Mouse (Mus musculus) ES-E14 (cell line): ENCODE results near the gene Nkx2-3. TPM values are rescaled to one million over a fixed set of nuclear protein-coding genes. Genes with fewer than 3 reads are reported as not detected.

Source experiments
- DNase-seq: peaks from one replicate; pipeline ENCODE4 v3.0.0-alpha.2; 2013; ENCODE audit warnings: low read depth, low spot score
- H3K27ac ChIP-seq: 2 replicates; pipeline ENCODE4 v1.5.1; 2012; ENCODE audit warnings: low read depth, mild to moderate bottlenecking, low read length, moderate library complexity, mixed read lengths; ENCODE audit not compliant: poor library complexity, insufficient read depth, severe bottlenecking
- H3K36me3 ChIP-seq: 2 replicates; pipeline ENCODE4 v1.6.1; 2012; ENCODE audit warnings: mild to moderate bottlenecking, low read length, moderate library complexity, mixed read lengths; ENCODE audit not compliant: control insufficient read depth, poor library complexity, insufficient read depth, severe bottlenecking
- H3K4me1 ChIP-seq, 2 experiments: fragments of 150-350 bp in 1 of 2; sonication (generic) in 1 of 2; 2 replicates each; pipeline ENCODE4 v1.6.1; 2012; ENCODE audit warnings: low read length in 2 of 2, mild to moderate bottlenecking in 1 of 2, mixed read lengths in 1 of 2; ENCODE audit not compliant: control insufficient read depth in 2 of 2, insufficient read depth in 2 of 2, poor library complexity in 1 of 2
- H3K4me3 ChIP-seq, 2 experiments: fragments of 150-350 bp in 1 of 2; sonication (generic) in 1 of 2; 2 replicates each; pipeline ENCODE4 v1.5.1; 2012; ENCODE audit warnings: low read length in 2 of 2, low read depth in 1 of 2, mild to moderate bottlenecking in 1 of 2, mixed read lengths in 1 of 2; ENCODE audit not compliant: insufficient read depth in 1 of 2, poor library complexity in 1 of 2, severe bottlenecking in 1 of 2
- H3K9ac ChIP-seq: 2 replicates; pipeline ENCODE4 v1.6.1; 2012; ENCODE audit warnings: low read depth, mild to moderate bottlenecking, low read length, mixed read lengths; ENCODE audit not compliant: poor library complexity, insufficient read depth, severe bottlenecking
- H3K9me3 ChIP-seq: fragments of 150-350 bp; sonication (generic); 2 replicates; pipeline ENCODE4 v1.6.1; 2012; ENCODE audit warnings: low read depth, mild to moderate bottlenecking, low read length; ENCODE audit not compliant: control insufficient read depth, insufficient read depth
- CHD2 ChIP-seq: IDR thresholded peaks from 2 replicates; pipeline ENCODE4 v1.6.1; 2014; ENCODE audit warnings: mild to moderate bottlenecking, low read depth, low read length, inconsistent platforms
- HCFC1 ChIP-seq: IDR thresholded peaks from 2 replicates; pipeline ENCODE4 v1.6.1; 2012; ENCODE audit warnings: low read length, inconsistent platforms, borderline replicate concordance; ENCODE audit not compliant: insufficient read depth
- MAFK ChIP-seq: IDR thresholded peaks from 2 replicates; pipeline ENCODE4 v1.6.1; 2014; ENCODE audit warnings: mild to moderate bottlenecking, low read depth, low read length, inconsistent platforms; ENCODE audit not compliant: insufficient read depth
- ZC3H11A ChIP-seq: IDR thresholded peaks from 2 replicates; pipeline ENCODE4 v1.6.1; 2012; ENCODE audit warnings: low read depth, mild to moderate bottlenecking, inconsistent platforms, low read length, borderline replicate concordance
- ZNF384 ChIP-seq: IDR thresholded peaks from 2 replicates; pipeline ENCODE4 v1.6.1; 2012; ENCODE audit warnings: low read depth, low read length, inconsistent platforms
- in situ Hi-C, 2 experiments: fragments of 600-800 bp; cut with MboI; formaldehyde crosslinking; loops; one replicate each; pipeline ENCODE4 v1.15.1; 2025; ENCODE audit warnings: low sequenced_read_pairs in 2 of 2, inconsistent platforms in 1 of 2; ENCODE audit not compliant: unreplicated experiment in 2 of 2
- total RNA-seq: library from RNA; depleted of rRNA; stranded (reverse); fragments of 300-350 nt; gene quantifications from 2 replicates; pipeline ENCODE4 v1.2.3, GENCODE M21; 2012

Gene Nkx2-3
- total RNA-seq, 1 experiment: 0.27 TPM

GRCm38 (mm10) chr19:43651241-43651785 lies 39.2 kb downstream of the Nkx2-3 start:
- TF ChIP-seq ZNF384: no peak
- no peak for TF ChIP-seq CHD2
- no peak for TF ChIP-seq MAFK
- TF ChIP-seq HCFC1: no peak
- TF ChIP-seq ZC3H11A: no peak
- no peak for DNase-seq
- Histone ChIP-seq H3K36me3 (no peaks in the 10 kb centered on the region), H3K9me3 (no peaks in the 10 kb centered on the region), H3K27ac (no peak overlapping the region), H3K4me1 (no peaks in the 10 kb centered on the region), H3K4me3 (no peak overlapping the region), H3K9ac (no peak overlapping the region)
- in situ Hi-C loops: no loop called here

GRCm38 (mm10) chr19:43655735-43656492 lies 43.8 kb downstream of the Nkx2-3 start:
- Histone ChIP-seq H3K27ac (no peak overlapping the region), H3K9me3 (no peaks in the 10 kb centered on the region), H3K9ac (no peak overlapping the region), H3K36me3 (no peaks in the 10 kb centered on the region), H3K4me1 (no peaks in the 10 kb centered on the region), H3K4me3 (no peak overlapping the region)
- DNase-seq: peak; percentile 71
- TF ChIP-seq CHD2: no peak
- TF ChIP-seq MAFK: no peak
- peak; percentile 36; the same call in 1 of the 2 replicates for TF ChIP-seq ZC3H11A
- in situ Hi-C loops: no loop called here

- no peaks in the 10 kb centered on the region; a peak in 1 of 4 replicates for H3K4me1 ChIP-seq
- in situ Hi-C loops: no loop called here
- H3K36me3 ChIP-seq: peaks cover 13% of the 10 kb centered on the region
- DNase-seq: no peak
- no peak overlapping the region for H3K4me3 ChIP-seq
- H3K9ac ChIP-seq: no peak overlapping the region
- H3K9me3 ChIP-seq: no peaks in the 10 kb centered on the region
- TF ChIP-seq CHD2 (no peak), ZC3H11A (no peak), MAFK (no peak), ZNF384 (no peak), HCFC1 (no peak)
- no peak overlapping the region for H3K27ac ChIP-seq
Measured at GRCm38 (mm10) chr19:43659632-43660031, 47.5 kb downstream of the Nkx2-3 start.

GRCm38 (mm10) chr19:43660774-43661173 lies 48.6 kb downstream of the Nkx2-3 start:
- TF ChIP-seq ZNF384 (no peak), ZC3H11A (no peak), CHD2 (no peak), MAFK (no peak), HCFC1 (no peak)
- in situ Hi-C loops: no loop called here
- H3K4me3 ChIP-seq: no peak overlapping the region
- DNase-seq: no peak
- H3K36me3 ChIP-seq: peaks cover 13% of the 10 kb centered on the region
- peaks cover 0 to 2% of the 10 kb centered on the region in 2 experiments; a peak in 2 of 4 replicates for H3K4me1 ChIP-seq
- H3K9me3 ChIP-seq: no peaks in the 10 kb centered on the region
- no peak overlapping the region for H3K9ac ChIP-seq
- no peak overlapping the region for H3K27ac ChIP-seq
